Mouse (Mus musculus) hindbrain, embryonic 16.5 days (tissue): ENCODE results near the gene Klhdc1. TPM values are rescaled to one million over a fixed set of nuclear protein-coding genes. Genes with fewer than 3 reads are reported as not detected.

Source experiments
- ATAC-seq: fragments of 200-750 bp; cut with Nextera tagmentation; 2 replicates; pipeline ENCODE4 v1.8.0; 2017; ENCODE audit warnings: moderate TSS enrichment, moderate library complexity
- H3K27ac ChIP-seq: fragments of 300-500 bp; sonication (generic); 2 replicates; pipeline ENCODE4 v1.5.1; 2014; ENCODE audit warnings: low read depth, mild to moderate bottlenecking, control low read depth, low read length, moderate library complexity
- H3K27me3 ChIP-seq: fragments of 300-500 bp; sonication (generic); replicated peaks from 2 replicates; pipeline ENCODE4 v1.6.1; 2014; ENCODE audit warnings: low read length; ENCODE audit not compliant: control insufficient read depth, insufficient read depth
- H3K36me3 ChIP-seq: fragments of 300-500 bp; sonication (generic); 2 replicates; pipeline ENCODE4 v1.6.1; 2014; ENCODE audit warnings: mild to moderate bottlenecking, low read length, moderate library complexity, mixed read lengths; ENCODE audit not compliant: control insufficient read depth, insufficient read depth
- H3K4me1 ChIP-seq: fragments of 300-500 bp; sonication (generic); 2 replicates; pipeline ENCODE4 v1.6.1; 2014; ENCODE audit warnings: low read depth, low read length; ENCODE audit not compliant: control insufficient read depth, insufficient read depth
- H3K4me2 ChIP-seq: fragments of 300-500 bp; sonication (generic); 2 replicates; pipeline ENCODE4 v1.6.1; 2014; ENCODE audit warnings: mild to moderate bottlenecking, low read length, control low read depth, moderate library complexity
- H3K4me3 ChIP-seq: fragments of 300-500 bp; sonication (generic); 2 replicates; pipeline ENCODE4 v1.5.1; 2014; ENCODE audit warnings: mild to moderate bottlenecking, low read length, control low read depth, moderate library complexity
- H3K9ac ChIP-seq: fragments of 300-500 bp; sonication (generic); 2 replicates; pipeline ENCODE4 v1.6.1; 2014; ENCODE audit warnings: low read depth, mild to moderate bottlenecking, control low read depth, low read length, moderate library complexity
- H3K9me3 ChIP-seq: fragments of 300-500 bp; sonication (generic); 2 replicates; pipeline ENCODE4 v1.6.1; 2014; ENCODE audit warnings: mild to moderate bottlenecking, low read length, moderate library complexity; ENCODE audit not compliant: control insufficient read depth
- WGBS: fragments of 180-500 bp; shearing (Covaris S2); extraction: QIAGEN DNeasy Blood & Tissue Kit; methylation state at CpG from one replicate; pipeline ENCODE4 v1.1.7; 2014; 5-methylcytosine and 5-hydroxymethylcytosine counted together
- polyA plus RNA-seq: library from polyadenylated mRNA; unstranded; fragments of >200 nt; fragmentation: Nextera tagmentation; extraction: Ambion mirVana; gene quantifications from 2 replicates; pipeline ENCODE4 v1.2.1, GENCODE M21; 2015

Klhdc1 gene
- polyA plus RNA-seq, 1 experiment from 2014 or later: 17.2 TPM

DNA sequence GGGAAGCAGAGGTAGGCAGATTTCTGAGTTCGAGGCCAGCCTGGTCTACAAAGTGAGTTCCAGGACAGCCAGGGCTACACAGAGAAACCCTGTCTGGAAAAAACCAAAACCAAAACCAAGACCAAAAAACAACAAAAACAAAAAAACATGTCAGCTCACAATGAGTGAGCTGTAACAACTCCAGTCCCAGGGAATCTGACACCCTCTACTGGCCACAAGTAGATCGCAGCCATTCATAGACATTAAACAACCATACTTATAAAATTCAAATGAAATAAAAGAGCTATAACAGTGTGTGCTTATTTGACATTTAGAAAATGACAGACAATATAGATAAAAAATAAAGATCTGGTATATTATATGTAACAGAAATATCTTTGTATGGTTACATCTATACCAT, 92.6 kb downstream of the Klhdc1 start:
- ATAC-seq: no peak
- H3K4me1 ChIP-seq: no peaks in the 10 kb centered on the region
- WGBS: 90% methylated on average over 2 of the region's 2 CpGs

More for the DNA sequence above, 92.6 kb downstream of the Klhdc1 start:
- Histone ChIP-seq H3K4me3 (no peak overlapping the region), H3K4me2 (no peak overlapping the region), H3K36me3 (peaks cover 14% of the 10 kb centered on the region; the same call in 1 of the 2 replicates), H3K9ac (no peak overlapping the region), H3K9me3 (no peaks in the 10 kb centered on the region), H3K27ac (no peak overlapping the region), H3K27me3 (no peaks in the 10 kb centered on the region)

Other genes with a start within 250 kb of the Klhdc1 start
- 877 and 882 TPM in 2 replicates for gene Rps29, start 82.0 kb upstream of the Klhdc1 start, polyA plus RNA-seq
- gene Lrr1, start 72.4 kb upstream of the Klhdc1 start, polyA plus RNA-seq: 4.7 and 5.6 TPM in 2 replicates
- 296 and 328 TPM in 2 replicates for gene Rpl36al, start 57.1 kb upstream of the Klhdc1 start, polyA plus RNA-seq
- gene Mgat2, start 57.0 kb upstream of the Klhdc1 start, polyA plus RNA-seq: 31.4 and 35.8 TPM in 2 replicates
- 13.6 and 15.3 TPM in 2 replicates for gene Gm49383, start 44.1 kb upstream of the Klhdc1 start, polyA plus RNA-seq
- 6.8 and 7.1 TPM in 2 replicates for gene Dnaaf2, start 42.7 kb upstream of the Klhdc1 start, polyA plus RNA-seq
- 10.8 and 11.6 TPM in 2 replicates for gene Gm49384, start 36.9 kb upstream of the Klhdc1 start, polyA plus RNA-seq
- 4.4 and 5.1 TPM in 2 replicates for gene Pole2, start 13.0 kb upstream of the Klhdc1 start, polyA plus RNA-seq
- 246 and 255 TPM in 2 replicates for gene Klhdc2, start 55.5 kb downstream of the Klhdc1 start, polyA plus RNA-seq
- 82.4 and 85.0 TPM in 2 replicates for gene Nemf, start 116.0 kb downstream of the Klhdc1 start, polyA plus RNA-seq
- 20.7 and 21.8 TPM in 2 replicates for gene Arf6, start 131.0 kb downstream of the Klhdc1 start, polyA plus RNA-seq
- 0.56 and 0.66 TPM in 2 replicates for gene Gm9887, start 131.3 kb downstream of the Klhdc1 start, polyA plus RNA-seq